Mouse (Mus musculus): Measurements from ENCODE around the gene Pus1.

- no peak for TF ChIP-seq POLR2A (IDR thresholded peaks at IDR 0.05; ENCODE audit: extremely low read depth, insufficient read depth, low read length)
- no peak for TF ChIP-seq CTCF (IDR thresholded peaks at IDR 0.05; ENCODE audit: low read depth, low read length)
Observed at GRCm38 (mm10) chr5:110769272-110769671, 11.2 kb downstream of the Pus1 start.

All from liver, adult 2 months (tissue).